Comparison of ENCODE assay signal across 17 mouse cellular contexts in genomic region chr2:134268466-134268865, GRCm38 (mm10).
DNase-seq lines count a peak whose midpoint lies in the region; ATAC-seq and TF ChIP-seq lines count a peak whose summit lies in the region.
"Had no signal": no experiment of that assay in that cellular context is flagged by ENCODE, and none has a peak within 500 bp of the region (broad histone marks: within the 10 kb centered on the region; RNA-seq: fewer than 3 reads in every experiment).

No protein-coding gene starts in this region.

- no peaks in the 10 kb centered on the region for H3K27me3 ChIP-seq in lung, embryonic 14.5 days (ENCODE audit: insufficient read depth, low read length)
- no peaks in the 10 kb centered on the region for H3K27me3 ChIP-seq in forebrain, embryonic 15.5 days
- H3K27me3 ChIP-seq in liver, embryonic 11.5 days (replicated peaks; ENCODE audit: control insufficient read depth, insufficient read depth, low read length): no peaks in the 10 kb centered on the region
- H3K27me3 ChIP-seq: heart, embryonic 13.5 days; liver, embryonic 15.5 days; neural tube, embryonic 12.5 days had no signal

- DNase-seq in adrenal gland, postnatal 14 days: peak; percentile 7
- no peak for DNase-seq in adrenal gland, postnatal 4 days (ENCODE audit: low spot score in 2 of 2)
- peak; percentile 74 for DNase-seq in lung, embryonic 14.5 days
- no peak for DNase-seq in lung, postnatal 36 days
- DNase-seq in embryo, embryonic 11 days: peak; percentile 68
- no peak for DNase-seq in liver, embryonic 11.5 days (ENCODE audit: low spot score)
- DNase-seq: cerebellum, postnatal 10 days; kidney, adult 2 months; thymus, postnatal 25 days had no signal

- no peak overlapping the region for H3K4me3 ChIP-seq in lung, embryonic 14.5 days (ENCODE audit: low read depth, low read length)
- no peak overlapping the region for H3K4me3 ChIP-seq in forebrain, embryonic 15.5 days
- H3K4me3 ChIP-seq in liver, embryonic 11.5 days (ENCODE audit: low read depth, low read length): no peak overlapping the region
- H3K4me3 ChIP-seq: heart, embryonic 13.5 days; liver, embryonic 15.5 days; neural tube, embryonic 12.5 days had no signal

- no peaks in the 10 kb centered on the region for H3K4me1 ChIP-seq in lung, embryonic 14.5 days (ENCODE audit: insufficient read depth)
- H3K4me1 ChIP-seq in forebrain, embryonic 15.5 days: no peaks in the 10 kb centered on the region
- H3K4me1 ChIP-seq in liver, embryonic 11.5 days (replicated peaks; ENCODE audit: control insufficient read depth, insufficient read depth, low read length): no peaks in the 10 kb centered on the region
- H3K4me1 ChIP-seq: heart, embryonic 13.5 days; liver, embryonic 15.5 days; neural tube, embryonic 12.5 days had no signal

- ATAC-seq in lung, embryonic 14.5 days (ENCODE audit: insufficient read depth): no peak
- ATAC-seq in megakaryocyte progenitor cell, adult 5-6 weeks (replicated peaks; ENCODE audit: poor library complexity): 0 out of 2 replicates have a peak, but pooled peaks have one; percentile 46
- ATAC-seq in forebrain, embryonic 15.5 days (replicated peaks): no peak
- no peak for ATAC-seq in liver, embryonic 11.5 days (replicated peaks; ENCODE audit: low FRiP score)
- ATAC-seq: forebrain, embryonic 16.5 days had no signal

- H3K9ac ChIP-seq in lung, embryonic 14.5 days: no peak overlapping the region
- H3K9ac ChIP-seq in forebrain, embryonic 15.5 days (replicated peaks): no peak overlapping the region
- no peak overlapping the region for H3K9ac ChIP-seq in liver, embryonic 11.5 days (ENCODE audit: low read depth, low read length)
- H3K9ac ChIP-seq: heart, embryonic 13.5 days; hindbrain, embryonic 14.5 days; liver, embryonic 15.5 days; neural tube, embryonic 12.5 days had no signal

- H3K4me2 ChIP-seq in lung, embryonic 14.5 days: no peak overlapping the region
- no peak overlapping the region for H3K4me2 ChIP-seq in forebrain, embryonic 15.5 days (replicated peaks)
- H3K4me2 ChIP-seq in liver, embryonic 11.5 days: no peak overlapping the region
- H3K4me2 ChIP-seq: heart, embryonic 13.5 days; hindbrain, embryonic 14.5 days; liver, embryonic 15.5 days; neural tube, embryonic 12.5 days had no signal

- H3K9me3 ChIP-seq in lung, embryonic 14.5 days (ENCODE audit: low read depth, low read length): no peaks in the 10 kb centered on the region
- H3K9me3 ChIP-seq in forebrain, embryonic 15.5 days: no peaks in the 10 kb centered on the region
- no peaks in the 10 kb centered on the region for H3K9me3 ChIP-seq in liver, embryonic 11.5 days (ENCODE audit: control insufficient read depth, low read length)
- H3K9me3 ChIP-seq: heart, embryonic 13.5 days; liver, embryonic 15.5 days; neural tube, embryonic 12.5 days had no signal

- no peak for TF ChIP-seq CTCF in lung, embryonic 14.5 days (IDR thresholded peaks at IDR 0.05; ENCODE audit: low read depth)

- WGBS in lung, embryonic 14.5 days: 18% methylated on average over 2 of the region's 2 CpGs
- WGBS in forebrain, embryonic 15.5 days: 45% methylated on average over 2 of the region's 2 CpGs
- WGBS in liver, embryonic 11.5 days: 27% methylated on average over 2 of the region's 2 CpGs

- H3K36me3 ChIP-seq in lung, embryonic 14.5 days (ENCODE audit: insufficient read depth): no peaks in the 10 kb centered on the region
- no peaks in the 10 kb centered on the region for H3K36me3 ChIP-seq in forebrain, embryonic 15.5 days
- no peaks in the 10 kb centered on the region for H3K36me3 ChIP-seq in liver, embryonic 11.5 days (ENCODE audit: control insufficient read depth, insufficient read depth, low read length)
- H3K36me3 ChIP-seq: heart, embryonic 13.5 days; liver, embryonic 15.5 days; neural tube, embryonic 12.5 days had no signal

- no peak overlapping the region for H3K27ac ChIP-seq in lung, embryonic 14.5 days (ENCODE audit: low read depth)
- H3K27ac ChIP-seq in forebrain, embryonic 15.5 days (replicated peaks): no peak overlapping the region
- H3K27ac ChIP-seq in liver, embryonic 11.5 days (ENCODE audit: low read depth, low read length): no peak overlapping the region
- H3K27ac ChIP-seq: heart, embryonic 13.5 days; hindbrain, embryonic 14.5 days; liver, embryonic 15.5 days; macrophage; neural tube, embryonic 12.5 days had no signal

Comparison
In these comparisons a context has a peak if more than half of its experiments do, and no peak if none do; other contexts are left out.
1. DNase-seq: peak in adrenal gland, postnatal 14 days (single experiment), lung, embryonic 14.5 days (single experiment) and embryo, embryonic 11 days (single experiment); none in adrenal gland, postnatal 4 days (0 of 2), lung, postnatal 36 days (single experiment) and liver, embryonic 11.5 days (single experiment).